Mouse (Mus musculus) neutrophil, adult 5-6 weeks (primary cell): ENCODE measurements around the gene Dcun1d4. TPM values are rescaled to one million over a fixed set of nuclear protein-coding genes. Genes with fewer than 3 reads are reported as not detected.

Source experiments
- ATAC-seq: fragments of 151-379, 151-347 bp; 2 replicates; pipeline ENCODE4 v1.8.0; 2017; ENCODE audit warnings: mild to moderate bottlenecking, moderate TSS enrichment; ENCODE audit not compliant: insufficient number of reproducible peaks, poor library complexity, low FRiP score, severe bottlenecking; ENCODE audit errors: extremely low read depth
- total RNA-seq: library from RNA; stranded (forward); fragments of 200-1000 nt; gene quantifications from 2 replicates; pipeline ENCODE4 v1.2.3, GENCODE M21; 2017

Dcun1d4 gene
- total RNA-seq, 1 experiment from 2014 or later, result 6.4 TPM

DNA sequence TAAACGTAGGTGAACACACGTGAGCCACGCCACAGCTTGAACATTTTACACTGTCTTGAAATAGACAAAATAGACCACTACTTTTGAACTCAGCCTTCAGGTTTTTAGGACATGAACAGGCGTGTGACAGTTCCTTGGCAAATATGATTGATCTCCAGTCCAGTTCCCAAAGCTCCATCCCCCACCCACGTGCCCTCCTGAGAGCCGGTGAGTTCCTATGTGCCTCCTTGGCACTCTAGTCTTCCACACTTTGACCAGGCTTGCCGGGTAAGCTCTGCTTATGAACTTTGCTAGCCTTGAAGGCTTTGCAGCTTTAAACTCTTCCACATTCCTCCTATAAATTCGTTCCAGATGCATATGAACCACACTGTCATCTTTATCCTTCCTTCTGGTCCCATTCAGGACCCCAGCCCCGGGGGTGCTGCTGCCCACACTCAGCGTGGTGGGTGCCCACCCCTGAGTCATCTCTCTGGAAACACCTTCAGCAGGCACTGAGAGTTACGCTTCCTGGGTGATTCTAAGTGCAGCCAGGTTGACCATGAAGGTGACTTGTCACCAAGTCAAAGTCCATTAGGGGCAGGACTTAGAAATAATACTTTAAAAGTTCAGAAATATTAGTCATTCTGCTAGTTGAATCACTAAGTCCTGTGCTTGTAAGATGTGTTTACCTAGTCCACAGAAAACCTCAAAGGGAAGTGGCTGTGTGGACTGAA lies 57.9 kb downstream of the Dcun1d4 start:
- ATAC-seq, result no peak

- no peak for ATAC-seq
These were observed 59.2 kb downstream of the Dcun1d4 start for GRCm38 (mm10) chr5:73539848-73540510.

GRCm38 (mm10) chr5:73540511-73540871 lies 59.7 kb downstream of the Dcun1d4 start:
- ATAC-seq, result no peak

DNA sequence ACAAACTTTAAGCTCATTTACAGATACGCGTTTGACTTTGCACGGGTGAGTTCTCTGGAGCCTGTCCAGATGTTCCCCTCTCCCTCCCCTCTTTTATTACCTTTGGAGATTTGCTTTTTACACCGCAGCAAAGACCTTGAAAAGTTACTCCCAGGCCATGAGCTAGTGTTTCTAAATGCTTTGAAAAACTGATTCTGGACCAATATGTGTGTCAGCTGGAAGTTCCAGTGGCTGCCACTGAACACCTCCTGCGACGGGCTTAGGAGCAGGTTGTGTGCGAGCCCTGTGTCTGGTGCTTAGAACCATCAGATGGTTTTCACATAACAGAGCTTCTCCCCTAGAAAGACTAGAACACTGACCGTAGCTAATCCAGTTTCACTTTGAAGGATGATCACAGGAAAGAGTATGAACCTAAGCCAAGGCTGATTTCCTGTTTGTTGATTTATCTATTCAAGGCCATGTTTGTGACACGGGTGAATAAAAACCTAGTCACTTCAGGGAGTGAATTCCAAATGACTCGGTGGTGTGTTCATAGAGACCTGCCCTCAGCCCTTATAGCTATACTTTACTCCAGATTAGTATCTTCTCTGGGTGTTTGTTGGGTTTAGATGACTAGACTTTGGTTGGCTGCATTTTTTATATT lies 63.4 kb downstream of the Dcun1d4 start:
- no peak for ATAC-seq

DNA sequence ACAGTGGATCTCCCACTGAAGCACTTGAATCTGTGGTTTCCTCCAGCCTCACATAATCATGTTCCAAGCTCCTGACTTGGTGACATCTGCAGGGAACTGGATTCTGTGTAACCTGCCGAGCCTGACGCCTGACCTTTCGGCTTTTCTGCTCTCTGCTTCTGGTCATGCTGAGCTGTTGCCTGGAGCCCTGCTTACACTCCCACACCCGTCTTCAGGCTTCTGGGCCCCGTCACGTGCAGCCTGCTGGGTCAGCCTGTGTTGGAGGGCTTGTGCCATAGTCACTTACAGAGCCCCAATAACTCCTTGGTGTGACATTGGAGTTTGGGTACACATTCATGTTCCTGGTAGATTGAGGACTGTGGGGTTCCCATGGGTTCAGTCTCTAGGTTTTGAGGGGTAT lies 64.8 kb downstream of the Dcun1d4 start:
- ATAC-seq, result no peak

GRCm38 (mm10) chr5:73547252-73547651 lies 66.5 kb downstream of the Dcun1d4 start:
- ATAC-seq, result no peak

- ATAC-seq, result no peak
These were observed 67.4 kb downstream of the Dcun1d4 start for GRCm38 (mm10) chr5:73548237-73548636.

DNA sequence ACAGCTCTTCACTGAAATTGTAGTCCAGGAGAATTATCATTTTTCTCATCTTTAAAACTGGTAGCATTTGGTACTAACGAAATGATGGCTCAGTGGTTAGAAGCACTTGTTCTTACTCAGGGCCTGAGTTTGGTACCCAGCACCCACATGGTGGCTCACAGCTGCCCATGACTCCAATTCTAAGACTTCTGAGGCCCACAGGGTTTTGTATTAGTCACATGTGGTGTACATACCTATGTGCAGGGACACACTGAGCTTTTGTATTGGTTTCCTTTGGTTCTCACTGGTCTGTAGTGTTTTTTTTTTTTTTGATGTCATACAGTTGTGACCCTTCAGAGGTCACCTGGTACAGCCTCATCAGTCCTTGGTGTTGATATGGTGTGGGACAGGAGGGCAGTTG lies 68.0 kb downstream of the Dcun1d4 start:
- ATAC-seq, result no peak

GRCm38 (mm10) chr5:73551836-73552235 lies 71.0 kb downstream of the Dcun1d4 start:
- ATAC-seq, result no peak

GRCm38 (mm10) chr5:73553903-73554302 lies 73.1 kb downstream of the Dcun1d4 start:
- no peak for ATAC-seq

DNA sequence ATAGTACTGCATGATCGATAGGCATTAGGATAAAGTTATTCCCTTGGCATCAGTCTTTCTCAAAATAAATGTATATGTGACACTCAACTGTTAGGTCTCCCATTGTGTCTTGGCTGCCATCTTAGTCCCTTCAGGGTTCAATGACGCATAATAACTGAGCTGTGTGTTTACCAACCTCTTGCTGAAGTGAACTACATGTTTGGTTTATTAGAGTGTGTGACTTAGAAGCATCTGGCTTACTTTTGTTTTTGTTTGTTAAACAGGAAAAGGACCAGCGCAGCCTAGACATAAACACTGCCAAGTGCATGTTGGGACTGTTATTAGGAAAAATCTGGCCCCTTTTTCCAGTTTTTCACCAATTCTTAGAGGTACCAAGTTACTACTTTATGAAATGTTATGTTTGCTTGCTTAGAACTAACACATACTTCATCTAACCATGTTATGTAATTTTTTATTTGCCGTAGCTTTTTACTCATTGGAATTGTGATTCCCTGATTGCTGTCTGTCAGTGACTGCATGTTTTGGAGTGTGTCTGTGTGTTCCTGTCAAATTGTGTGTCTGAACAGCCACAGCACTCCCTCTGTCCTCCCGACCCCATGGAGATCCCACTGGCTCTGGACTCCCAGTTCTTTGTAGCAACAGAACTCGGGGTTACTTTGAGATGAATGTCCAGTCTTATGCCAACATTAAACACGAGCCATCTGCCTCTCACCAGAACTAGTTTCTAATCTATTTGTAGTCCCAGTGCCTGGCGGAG lies 74.5 kb downstream of the Dcun1d4 start:
- no peak for ATAC-seq

DNA sequence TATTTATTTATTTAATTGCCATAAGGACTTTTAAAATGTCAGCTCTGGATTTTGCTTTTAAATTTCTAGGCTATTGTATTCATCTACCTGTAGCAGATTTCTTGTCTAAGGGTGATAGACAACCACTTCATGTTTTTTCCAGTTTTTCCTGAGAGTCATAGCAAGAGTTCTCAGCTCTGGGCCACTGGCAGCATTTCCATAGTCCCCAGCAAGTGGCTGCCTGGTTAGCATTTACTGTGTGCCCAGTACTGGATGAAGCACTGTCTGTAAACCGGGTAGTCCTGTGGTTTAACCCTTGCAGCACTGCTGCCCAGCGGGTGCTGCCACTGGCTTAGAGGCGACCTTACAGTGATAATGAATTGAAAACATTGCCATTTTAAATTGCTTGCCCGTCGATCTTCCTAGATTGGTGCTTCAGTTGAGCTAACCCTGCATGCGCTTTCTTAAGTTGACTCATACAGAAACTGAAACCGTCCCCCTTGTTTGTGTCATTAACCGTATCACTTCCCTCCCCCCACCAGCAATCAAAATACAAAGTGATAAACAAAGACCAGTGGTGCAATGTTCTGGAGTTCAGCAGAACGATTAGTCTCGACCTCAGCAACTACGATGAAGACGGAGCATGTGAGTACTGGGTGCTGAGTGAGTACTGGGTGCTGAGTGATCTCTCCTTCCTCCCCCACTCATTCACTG lies 76.1 kb downstream of the Dcun1d4 start:
- no peak for ATAC-seq

GRCm38 (mm10) chr5:73558756-73559155 lies 78.0 kb downstream of the Dcun1d4 start:
- no peak for ATAC-seq

DNA sequence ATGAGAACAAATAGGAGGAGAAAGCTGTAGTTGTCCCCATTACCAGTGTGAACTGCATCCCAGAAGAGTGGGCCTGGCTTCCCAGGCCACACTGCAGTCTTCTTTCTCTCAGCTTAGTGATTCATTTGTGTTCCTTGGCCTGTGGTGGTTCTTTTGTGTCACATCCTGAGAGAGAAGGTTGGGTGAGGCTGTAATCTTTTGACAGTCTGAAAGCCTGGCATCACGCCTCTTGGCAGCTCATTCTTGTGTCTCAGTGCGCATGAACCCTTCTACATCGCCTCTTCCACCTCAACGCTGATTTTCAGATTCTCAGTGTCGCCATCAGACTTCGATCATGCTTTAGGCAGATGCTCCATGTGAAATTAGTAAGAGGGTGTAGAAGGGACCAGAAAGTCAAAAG lies 83.2 kb downstream of the Dcun1d4 start:
- no peak for ATAC-seq

DNA sequence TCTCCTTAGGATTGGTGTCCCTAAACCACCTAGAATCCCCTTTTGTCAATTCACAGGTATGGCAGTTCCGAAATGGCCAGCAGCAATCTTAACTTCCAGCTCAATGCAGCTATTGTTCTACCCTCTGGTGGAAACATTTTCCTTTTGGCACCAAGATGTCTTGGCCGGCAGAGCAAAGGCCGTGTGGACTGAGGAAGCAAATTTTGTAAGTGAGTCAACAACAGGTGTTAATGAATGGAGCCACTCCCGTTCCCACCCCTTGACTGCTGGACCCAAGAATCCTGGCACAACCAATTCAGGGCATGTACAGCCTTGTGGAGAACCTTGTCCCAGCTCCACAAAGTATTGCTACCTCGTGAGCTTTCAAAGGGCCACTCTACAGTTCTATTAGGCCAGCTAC lies 85.3 kb downstream of the Dcun1d4 start:
- ATAC-seq, result no peak

GRCm38 (mm10) chr5:73566892-73567291 lies 86.1 kb downstream of the Dcun1d4 start:
- ATAC-seq, result no peak

- no peak for ATAC-seq
These were observed 88.4 kb downstream of the Dcun1d4 start for GRCm38 (mm10) chr5:73569181-73569580.

GRCm38 (mm10) chr5:73571395-73572156 lies 90.8 kb downstream of the Dcun1d4 start:
- ATAC-seq, result no peak
